Mouse (Mus musculus): ENCODE data around the gene Acsf3. TPM values are rescaled to one million over a fixed set of nuclear protein-coding genes. Genes with fewer than 3 reads are reported as not detected.

Acsf3 gene
- polyA plus RNA-seq, 1 experiment from 2014 or later = 10.7 TPM

- Histone ChIP-seq H3K9ac (replicated peaks) (no peak overlapping the region), H3K4me3 (ENCODE audit: low read depth, low read length) (no peak overlapping the region), H3K27me3 (ENCODE audit: insufficient read depth, low read length) (no peaks in the 10 kb centered on the region), H3K9me3 (ENCODE audit: low read length) (no peaks in the 10 kb centered on the region), H3K4me1 (ENCODE audit: insufficient read depth) (no peaks in the 10 kb centered on the region), H3K27ac (ENCODE audit: low read depth) (no peak overlapping the region), H3K36me3 (replicated peaks; ENCODE audit: insufficient read depth, low read length) (peaks cover 13% of the 10 kb centered on the region; the same call in 1 of the 2 replicates), H3K4me2 (ENCODE audit: low read depth, low read length) (no peak overlapping the region)
- ATAC-seq (no peak), DNase-seq (no peak)
- 81% methylated on average over 8 of the region's 8 CpGs for WGBS (ENCODE audit: insufficient replicate concordance)
- no peak for TF ChIP-seq CTCF (IDR thresholded peaks at IDR 0.05; ENCODE audit: low read depth)
- TF ChIP-seq EP300 (IDR thresholded peaks at IDR 0.05; ENCODE audit: low read depth) = no peak
Observed at GRCm38 (mm10) chr8:122810376-122810775, 35.1 kb downstream of the Acsf3 start.

GRCm38 (mm10) chr8:122811870-122812494 is 36.7 kb downstream of the Acsf3 start:
- TF ChIP-seq EP300 (IDR thresholded peaks at IDR 0.05; ENCODE audit: low read depth) (no peak), CTCF (IDR thresholded peaks at IDR 0.05; ENCODE audit: low read depth) (no peak)
- Histone ChIP-seq H3K4me1 (ENCODE audit: insufficient read depth) (no peaks in the 10 kb centered on the region), H3K27me3 (ENCODE audit: insufficient read depth, low read length) (no peaks in the 10 kb centered on the region), H3K27ac (ENCODE audit: low read depth) (no peak overlapping the region), H3K36me3 (replicated peaks; ENCODE audit: insufficient read depth, low read length) (peaks cover 13% of the 10 kb centered on the region; the same call in 1 of the 2 replicates), H3K4me3 (ENCODE audit: low read depth, low read length) (no peak overlapping the region), H3K9ac (replicated peaks) (no peak overlapping the region), H3K9me3 (ENCODE audit: low read length) (no peaks in the 10 kb centered on the region), H3K4me2 (ENCODE audit: low read depth, low read length) (no peak overlapping the region)
- DNase-seq (no peak), ATAC-seq (no peak)
- 91% methylated on average over 16 of the region's 16 CpGs for WGBS (ENCODE audit: insufficient replicate concordance)

GRCm38 (mm10) chr8:122812610-122813250 is 37.4 kb downstream of the Acsf3 start:
- TF ChIP-seq CTCF (IDR thresholded peaks at IDR 0.05; ENCODE audit: low read depth) = peak; percentile 53
- no peak for TF ChIP-seq EP300 (IDR thresholded peaks at IDR 0.05; ENCODE audit: low read depth)
- Histone ChIP-seq H3K4me3 (ENCODE audit: low read depth, low read length) (no peak overlapping the region), H3K36me3 (replicated peaks; ENCODE audit: insufficient read depth, low read length) (peaks cover 13% of the 10 kb centered on the region; the same call in 1 of the 2 replicates), H3K4me1 (ENCODE audit: insufficient read depth) (peaks cover 4% of the 10 kb centered on the region), H3K27me3 (ENCODE audit: insufficient read depth, low read length) (no peaks in the 10 kb centered on the region), H3K27ac (ENCODE audit: low read depth) (no peak overlapping the region), H3K9ac (replicated peaks) (no peak overlapping the region; the same call in 1 of the 2 replicates), H3K4me2 (ENCODE audit: low read depth, low read length) (no peak overlapping the region), H3K9me3 (ENCODE audit: low read length) (no peaks in the 10 kb centered on the region)
- WGBS (ENCODE audit: insufficient replicate concordance) = 80% methylated on average over 14 of the region's 14 CpGs
- no peak for ATAC-seq
- DNase-seq = no peak

- no peak for TF ChIP-seq EP300 (IDR thresholded peaks at IDR 0.05; ENCODE audit: low read depth)
- TF ChIP-seq CTCF (IDR thresholded peaks at IDR 0.05; ENCODE audit: low read depth) = no peak
Observed at GRCm38 (mm10) chr8:122814608-122815007, 39.3 kb downstream of the Acsf3 start.

GRCm38 (mm10) chr8:122816965-122817364 is 41.7 kb downstream of the Acsf3 start:
- WGBS (ENCODE audit: insufficient replicate concordance) = 71% methylated on average over 6 of the region's 6 CpGs
- peaks cover 9% of the 10 kb centered on the region; the same call in 1 of the 2 replicates for H3K36me3 ChIP-seq (replicated peaks; ENCODE audit: insufficient read depth, low read length)
- no peak for TF ChIP-seq EP300 (IDR thresholded peaks at IDR 0.05; ENCODE audit: low read depth)
- DNase-seq (no peak), ATAC-seq (no peak)
- H3K4me3 ChIP-seq (ENCODE audit: low read depth, low read length) = no peak overlapping the region
- H3K4me2 ChIP-seq (ENCODE audit: low read depth, low read length) = no peak overlapping the region
- no peak overlapping the region for H3K27ac ChIP-seq (ENCODE audit: low read depth)
- H3K9me3 ChIP-seq (ENCODE audit: low read length) = no peaks in the 10 kb centered on the region
- H3K27me3 ChIP-seq (ENCODE audit: insufficient read depth, low read length) = no peaks in the 10 kb centered on the region
- H3K4me1 ChIP-seq (ENCODE audit: insufficient read depth) = peaks cover 4% of the 10 kb centered on the region
- no peak overlapping the region for H3K9ac ChIP-seq (replicated peaks)

More at GRCm38 (mm10) chr8:122814608-122815007, 39.3 kb downstream of the Acsf3 start:
- DNase-seq = no peak
- no peaks in the 10 kb centered on the region for H3K27me3 ChIP-seq (ENCODE audit: insufficient read depth, low read length)
- H3K27ac ChIP-seq (ENCODE audit: low read depth) = no peak overlapping the region
- no peak overlapping the region for H3K9ac ChIP-seq (replicated peaks)
- no peak overlapping the region for H3K4me3 ChIP-seq (ENCODE audit: low read depth, low read length)
- no peaks in the 10 kb centered on the region for H3K9me3 ChIP-seq (ENCODE audit: low read length)
- ATAC-seq = no peak
- peaks cover 13% of the 10 kb centered on the region; the same call in 1 of the 2 replicates for H3K36me3 ChIP-seq (replicated peaks; ENCODE audit: insufficient read depth, low read length)
- WGBS (ENCODE audit: insufficient replicate concordance) = 68% methylated on average over 7 of the region's 7 CpGs
- no peak overlapping the region for H3K4me2 ChIP-seq (ENCODE audit: low read depth, low read length)
- peaks cover 4% of the 10 kb centered on the region for H3K4me1 ChIP-seq (ENCODE audit: insufficient read depth)

GRCm38 (mm10) chr8:122817724-122818496 is 42.6 kb downstream of the Acsf3 start:
- H3K27ac ChIP-seq (ENCODE audit: low read depth) = no peak overlapping the region
- 47% methylated on average over 13 of the region's 13 CpGs for WGBS (ENCODE audit: insufficient replicate concordance)
- H3K36me3 ChIP-seq (replicated peaks; ENCODE audit: insufficient read depth, low read length) = peaks cover 8% of the 10 kb centered on the region; the same call in 1 of the 2 replicates
- H3K4me1 ChIP-seq (ENCODE audit: insufficient read depth) = peaks cover 4% of the 10 kb centered on the region
- no peaks in the 10 kb centered on the region for H3K27me3 ChIP-seq (ENCODE audit: insufficient read depth, low read length)
- no peaks in the 10 kb centered on the region for H3K9me3 ChIP-seq (ENCODE audit: low read length)
- no peak overlapping the region for H3K4me3 ChIP-seq (ENCODE audit: low read depth, low read length)
- no peak for DNase-seq
- no peak overlapping the region for H3K4me2 ChIP-seq (ENCODE audit: low read depth, low read length)
- TF ChIP-seq CTCF (IDR thresholded peaks at IDR 0.05; ENCODE audit: low read depth) (no peak), EP300 (IDR thresholded peaks at IDR 0.05; ENCODE audit: low read depth) (no peak)
- ATAC-seq = peak; percentile 67; the same call in 1 of the 2 replicates
- no peak overlapping the region for H3K9ac ChIP-seq (replicated peaks)

Measured in liver, postnatal 0 days (tissue).